ENCODE assay signal across 25 mouse cellular contexts in the genomic region with DNA sequence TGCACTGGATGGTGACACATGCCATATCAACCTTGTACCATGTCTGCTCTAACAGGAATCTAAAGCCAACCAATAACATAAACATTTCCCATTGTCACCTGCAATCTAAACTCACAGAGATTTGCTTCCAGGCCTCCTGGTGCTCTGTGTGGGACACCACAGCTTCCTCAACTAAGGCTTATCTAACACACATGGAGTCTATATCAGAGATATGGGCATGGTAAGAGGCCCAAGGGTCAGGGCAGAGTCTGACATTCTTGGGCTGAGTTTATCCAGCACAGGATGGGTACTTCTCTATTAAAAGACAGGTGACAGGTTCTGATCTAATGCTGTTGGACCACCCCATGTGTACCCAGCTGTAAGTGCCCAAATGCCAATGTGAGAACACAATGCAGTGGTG. TPM values are rescaled to one million over a fixed set of nuclear protein-coding genes. Genes with fewer than 3 reads are reported as not detected.
"Had no signal": no experiment of that assay in that cellular context is flagged by ENCODE, and none has a peak within 500 bp of the region (broad histone marks: within the 10 kb centered on the region; RNA-seq: fewer than 3 reads in every experiment).

No protein-coding gene starts in this region.

- H3K9me3 ChIP-seq: neural tube, embryonic 12.5 days; neural tube, embryonic 15.5 days; stomach, embryonic 15.5 days had no signal

- H3K4me2 ChIP-seq: neural tube, embryonic 12.5 days; neural tube, embryonic 13.5 days; neural tube, embryonic 15.5 days; stomach, embryonic 15.5 days had no signal

- H3K27me3 ChIP-seq: neural tube, embryonic 12.5 days; neural tube, embryonic 13.5 days; neural tube, embryonic 15.5 days; stomach, embryonic 15.5 days had no signal

- H3K9ac ChIP-seq: neural tube, embryonic 12.5 days; neural tube, embryonic 13.5 days; neural tube, embryonic 15.5 days; stomach, embryonic 15.5 days had no signal

- H3K36me3 ChIP-seq: neural tube, embryonic 12.5 days; neural tube, embryonic 13.5 days; neural tube, embryonic 15.5 days; stomach, embryonic 15.5 days had no signal

- H3K27ac ChIP-seq: neural tube, embryonic 12.5 days; neural tube, embryonic 13.5 days; neural tube, embryonic 15.5 days; stomach, embryonic 15.5 days; stomach, postnatal 0 days had no signal

- DNase-seq: retina, postnatal 1 day; right cerebral cortex, adult 18-20 months; right cerebral cortex, postnatal 14 days; right cerebral cortex, postnatal 25 days; right cerebral cortex, postnatal 4 days; spleen, adult 18-20 months; thymus, adult 18-20 months; thymus, adult 2 months; thymus, postnatal 14 days; thymus, postnatal 25 days; thymus, postnatal 36 days; thymus, postnatal 4 days had no signal

- H3K4me1 ChIP-seq: neural tube, embryonic 12.5 days; neural tube, embryonic 13.5 days; neural tube, embryonic 15.5 days; stomach, embryonic 15.5 days had no signal

- H3K4me3 ChIP-seq: neural tube, embryonic 12.5 days; neural tube, embryonic 13.5 days; neural tube, embryonic 15.5 days; stomach, embryonic 15.5 days had no signal

RNA-seq across cellular contexts. Expression of gene Psg27, which starts 7.3 kb away (rescaled TPM):
- polyA plus RNA-seq: neural tube, embryonic 12.5 days; neural tube, embryonic 13.5 days; neural tube, embryonic 14.5 days; neural tube, embryonic 15.5 days; spleen, adult 2 months; stomach, embryonic 14.5 days; stomach, embryonic 15.5 days; stomach, embryonic 16.5 days; stomach, postnatal 0 days; testis, adult 2 months had no signal

RNA-seq across cellular contexts. Expression of gene Psg25, which starts 27.8 kb away (rescaled TPM):
- polyA plus RNA-seq: neural tube, embryonic 12.5 days; neural tube, embryonic 13.5 days; neural tube, embryonic 14.5 days; neural tube, embryonic 15.5 days; spleen, adult 2 months; stomach, embryonic 16.5 days; stomach, postnatal 0 days; testis, adult 2 months; thymus, postnatal 0 days; urinary bladder, adult 2 months had no signal

RNA-seq across cellular contexts. Expression of gene Psg23, which starts 56.5 kb away (rescaled TPM):
- polyA plus RNA-seq: neural tube, embryonic 12.5 days; neural tube, embryonic 13.5 days; neural tube, embryonic 14.5 days; neural tube, embryonic 15.5 days; small intestine, adult 2 months; spleen, adult 2 months; stomach, embryonic 14.5 days; stomach, embryonic 15.5 days; stomach, embryonic 16.5 days; stomach, postnatal 0 days; testis, adult 2 months had no signal
